Comparison of ENCODE assay signal across 10 mouse cellular contexts in the genomic region with DNA sequence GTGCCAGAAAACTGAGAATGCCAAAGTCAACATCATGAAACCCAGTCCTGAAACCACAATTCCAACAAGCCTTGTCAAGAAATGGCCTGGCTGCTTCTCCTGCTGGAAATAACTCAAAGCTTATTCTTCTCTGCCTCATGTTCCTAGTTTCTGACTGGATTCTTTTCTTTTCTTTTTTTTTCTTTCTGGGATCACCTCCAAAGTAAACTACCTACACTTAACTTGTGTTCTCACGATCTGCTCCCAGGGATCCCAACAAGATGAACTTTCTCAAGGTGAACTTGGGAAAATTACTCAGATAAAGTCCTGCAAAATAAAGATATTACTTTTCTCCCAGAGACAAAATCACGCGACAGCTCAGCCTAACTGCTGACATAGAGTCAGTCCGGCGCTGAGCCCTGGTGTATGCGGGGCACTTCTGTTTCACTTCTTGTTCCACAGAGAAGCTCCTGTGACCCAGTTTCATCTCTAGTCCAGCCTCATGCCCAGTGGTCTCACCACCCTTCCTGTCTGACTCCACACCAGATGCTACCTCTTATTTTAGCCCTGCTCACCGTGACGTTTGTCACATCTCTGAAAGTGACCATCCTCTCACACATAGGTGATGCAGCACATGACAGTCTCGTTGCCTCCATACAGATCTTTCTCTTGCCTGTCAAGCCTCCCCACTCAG. TPM values are rescaled to one million over a fixed set of nuclear protein-coding genes. Genes with fewer than 3 reads are reported as not detected.
A peak's percentile ranks its signal among the peaks of the same experiment; 100 is the strongest.
DNase-seq lines count a peak whose midpoint lies in the region; ATAC-seq and TF ChIP-seq lines count a peak whose summit lies in the region.
"Had no signal": no experiment of that assay in that cellular context is flagged by ENCODE, and none has a peak within 500 bp of the region (broad histone marks: within the 10 kb centered on the region; RNA-seq: fewer than 3 reads in every experiment).

No protein-coding gene starts in this region.

- H3K36me3 ChIP-seq in heart, adult 2 months (ENCODE audit: control insufficient read depth, insufficient read depth, low read length): peaks cover 5% of the 10 kb centered on the region; the same call in 1 of the 2 replicates
- no peaks in the 10 kb centered on the region for H3K36me3 ChIP-seq in thymus, adult 2 months (ENCODE audit: control insufficient read depth, insufficient read depth, low read length)
- H3K36me3 ChIP-seq: neural tube, embryonic 15.5 days had no signal

- H3K27me3 ChIP-seq in heart, adult 2 months (ENCODE audit: control insufficient read depth, insufficient read depth, low read length): no peaks in the 10 kb centered on the region
- H3K27me3 ChIP-seq in thymus, adult 2 months (ENCODE audit: control insufficient read depth, insufficient read depth, low read length): no peaks in the 10 kb centered on the region
- H3K27me3 ChIP-seq: neural tube, embryonic 15.5 days had no signal

- intact Hi-C loops in heart, adult 2 months (cut with DNase I): loop anchor here (5.0 kb wide), 2 partner anchors 34 to 59 kb away; no protein-coding TSS in a partner anchor
- intact Hi-C loops in left cerebral cortex, postnatal 14 days (cut with DNase I): loop anchor here (5.0 kb wide), 1 partner anchor 99 kb away; the partner anchor contains the start of gene Picalm

- TF ChIP-seq CTCF in heart, adult 2 months (IDR thresholded peaks at IDR 0.05): no peak
- no peak for TF ChIP-seq CTCF in thymus, adult 2 months (IDR thresholded peaks at IDR 0.05; ENCODE audit: borderline replicate concordance, control insufficient read depth, extremely low read depth, insufficient read depth, low read length, poor library complexity)

- ATAC-seq in neutrophil, adult 5-6 weeks (ENCODE audit: extremely low read depth, insufficient number of reproducible peaks, low FRiP score, poor library complexity, severe bottlenecking): peak; percentile 54; the same call in 1 of the 2 replicates

- H3K79me2 ChIP-seq in heart, adult 2 months (replicated peaks; ENCODE audit: control insufficient read depth, insufficient read depth, low read length): no peaks in the 10 kb centered on the region

- H3K27ac ChIP-seq in heart, adult 2 months: peak overlapping the region; percentile 45
- H3K27ac ChIP-seq in thymus, adult 2 months (ENCODE audit: control insufficient read depth, insufficient read depth, low read length): no peak overlapping the region
- H3K27ac ChIP-seq: neural tube, embryonic 15.5 days had no signal

- H3K9ac ChIP-seq in heart, adult 2 months (ENCODE audit: low read depth, low read length): no peak overlapping the region
- H3K9ac ChIP-seq: neural tube, embryonic 15.5 days had no signal

- peaks cover 24% of the 10 kb centered on the region for H3K4me1 ChIP-seq in heart, adult 2 months (ENCODE audit: control insufficient read depth, insufficient read depth, low read length)
- H3K4me1 ChIP-seq in thymus, adult 2 months (replicated peaks; ENCODE audit: control insufficient read depth, insufficient read depth, low read length): peaks cover 3% of the 10 kb centered on the region; the same call in 1 of the 2 replicates

- no peak for TF ChIP-seq POLR2A in heart, adult 2 months (IDR thresholded peaks at IDR 0.05; ENCODE audit: insufficient read depth, low read depth, low read length)
- no peak for TF ChIP-seq POLR2A in thymus, adult 2 months (IDR thresholded peaks at IDR 0.05; ENCODE audit: control insufficient read depth, extremely low read depth, insufficient read depth, low read length, poor library complexity)

- TF ChIP-seq EP300 in heart, adult 2 months (IDR thresholded peaks at IDR 0.05; ENCODE audit: insufficient read depth, low read depth, low read length): no peak

- 46% methylated on average over 9 of the region's 9 CpGs for WGBS in heart, adult 2 months
- WGBS in thymus, adult 2 months: 80% methylated on average over 9 of the region's 9 CpGs

- H3K4me3 ChIP-seq in heart, adult 2 months: no peak overlapping the region
- no peak overlapping the region for H3K4me3 ChIP-seq in thymus, adult 2 months (ENCODE audit: control insufficient read depth, insufficient read depth, low read length)
- H3K4me3 ChIP-seq: neural tube, embryonic 15.5 days had no signal

- DNase-seq in heart, adult 2 months: peak; percentile 44 to 49
- DNase-seq in heart, adult 8-10 months (ENCODE audit: low spot score): no peak
- DNase-seq in right cerebral cortex, postnatal 14 days: peak; percentile 29
- DNase-seq in right cerebral cortex, postnatal 4 days: no peak
- peak; percentile 34 to 62 for DNase-seq in left cerebral cortex, postnatal 14 days (ENCODE audit: low spot score in 2 of 2)
- no peak for DNase-seq in kidney, adult 18-20 months
- no peak for DNase-seq in thymus, adult 2 months
- DNase-seq: thymus, postnatal 36 days had no signal

RNA-seq across cellular contexts. Expression of gene Eed, which starts 53.0 kb away (rescaled TPM):
- total RNA-seq in heart, adult 2 months (2021): 10 to 100 TPM; 24.7 to 27.3 TPM
- 12.0 and 16.8 TPM in 2 replicates for polyA plus RNA-seq in heart, adult 2 months (2012; rRNA removed)
- total RNA-seq in heart, adult 8-10 months (2022): 10 to 100 TPM; 20.6 to 29.7 (median 25.5) TPM
- total RNA-seq in left cerebral cortex, postnatal 14 days (2021): 10 to 100 TPM; 27.4 to 35.2 TPM
- total RNA-seq in neutrophil, adult 5-6 weeks (2017): 252 and 259 TPM in 2 replicates
- 25.5 and 27.2 TPM in 2 replicates for polyA plus RNA-seq in thymus, adult 2 months (2012; rRNA removed)

Comparison
In these comparisons a context has a peak if more than half of its experiments do, and no peak if none do; other contexts are left out.
1. DNase-seq: peak in heart, adult 2 months (2 of 2), right cerebral cortex, postnatal 14 days (single experiment) and left cerebral cortex, postnatal 14 days (2 of 2); none in heart, adult 8-10 months (single experiment), right cerebral cortex, postnatal 4 days (single experiment), kidney, adult 18-20 months (single experiment) and thymus, adult 2 months (single experiment).